Mouse (Mus musculus) kidney, embryonic 16.5 days (tissue): ENCODE measurements around the gene Stk11ip. TPM values are rescaled to one million over a fixed set of nuclear protein-coding genes. Genes with fewer than 3 reads are reported as not detected.

Experiments used
- ATAC-seq: fragments of 200-750 bp; cut with Nextera tagmentation; 2 replicates; pipeline ENCODE4 v1.8.0; 2017; ENCODE audit warnings: moderate TSS enrichment; ENCODE audit not compliant: low FRiP score, low TSS enrichment
- H3K27ac ChIP-seq: fragments of 300-500 bp; sonication (generic); 2 replicates; pipeline ENCODE4 v1.5.1; 2014; ENCODE audit warnings: low read length
- H3K27me3 ChIP-seq: fragments of 300-500 bp; sonication (generic); 2 replicates; pipeline ENCODE4 v1.6.1; 2014; ENCODE audit warnings: low read length, control low read depth, mixed read lengths; ENCODE audit not compliant: insufficient read depth
- H3K36me3 ChIP-seq: fragments of 300-500 bp; sonication (generic); 2 replicates; pipeline ENCODE4 v1.6.1; 2014; ENCODE audit warnings: low read length, control low read depth, mixed read lengths; ENCODE audit not compliant: insufficient read depth
- H3K4me1 ChIP-seq: fragments of 300-500 bp; sonication (generic); 2 replicates; pipeline ENCODE4 v1.6.1; 2014; ENCODE audit warnings: low read length, control low read depth, mixed read lengths; ENCODE audit not compliant: insufficient read depth
- H3K4me2 ChIP-seq: fragments of 300-500 bp; sonication (generic); replicated peaks from 2 replicates; pipeline ENCODE4 v1.6.1; 2014; ENCODE audit warnings: low read depth, low read length
- H3K4me3 ChIP-seq: fragments of 300-500 bp; sonication (generic); 2 replicates; pipeline ENCODE4 v1.5.1; 2014; ENCODE audit warnings: mild to moderate bottlenecking, low read length
- H3K9ac ChIP-seq: fragments of 300-500 bp; sonication (generic); replicated peaks from 2 replicates; pipeline ENCODE4 v1.6.1; 2014; ENCODE audit warnings: low read length
- H3K9me3 ChIP-seq: fragments of 300-500 bp; sonication (generic); 2 replicates; pipeline ENCODE4 v1.6.1; 2016; ENCODE audit warnings: low read length, control low read depth
- WGBS: fragments of 180-500 bp; shearing (Covaris S2); extraction: QIAGEN DNeasy Blood & Tissue Kit; methylation state at CpG from one replicate; pipeline ENCODE4 v1.1.7; 2014; 5-methylcytosine and 5-hydroxymethylcytosine counted together
- polyA plus RNA-seq: library from polyadenylated mRNA; unstranded; fragments of >200 nt; fragmentation: Nextera tagmentation; extraction: Ambion mirVana; gene quantifications from 2 replicates; pipeline ENCODE4 v1.2.1, GENCODE M21; 2015

The Stk11ip gene
- polyA plus RNA-seq = 28.8 and 30.6 TPM in 2 replicates

GRCm38 (mm10) chr1:75521321-75522031 is at the start of gene Stk11ip:
Gene Stk11ip, plus strand, starts transcription at chr1:75521529.
- peak; percentile 98 for ATAC-seq

GRCm38 (mm10) chr1:75476441-75476840 is 44.9 kb upstream of the Stk11ip start:
- ATAC-seq = no peak
- Histone ChIP-seq H3K4me1 (peaks cover 23% of the 10 kb centered on the region), H3K36me3 (peaks cover 30% of the 10 kb centered on the region), H3K27me3 (peaks cover 18% of the 10 kb centered on the region), H3K4me3 (no peak overlapping the region), H3K9me3 (no peaks in the 10 kb centered on the region), H3K4me2 (no peak overlapping the region), H3K27ac (no peak overlapping the region), H3K9ac (no peak overlapping the region)
- WGBS = 95% methylated on average over 11 of the region's 11 CpGs

More at GRCm38 (mm10) chr1:75521321-75522031, at the start of gene Stk11ip:
- H3K4me2 ChIP-seq = peak within 1 kb of the TSS; percentile 76
- peaks cover 16% of the 10 kb centered on the region for H3K4me1 ChIP-seq
- H3K27me3 ChIP-seq = no peaks in the 10 kb centered on the region
- peak within 1 kb of the TSS; percentile 95 for H3K27ac ChIP-seq
- peak within 1 kb of the TSS; percentile 64 for H3K9ac ChIP-seq
- peaks cover 8% of the 10 kb centered on the region; the same call in 1 of the 2 replicates for H3K36me3 ChIP-seq
- H3K4me3 ChIP-seq = peak within 1 kb of the TSS; percentile 66
- under 1% methylated on average over 46 of the region's 46 CpGs for WGBS
- no peaks in the 10 kb centered on the region for H3K9me3 ChIP-seq

GRCm38 (mm10) chr1:75477264-75477965 is 43.9 kb upstream of the Stk11ip start:
- Histone ChIP-seq H3K4me1 (peaks cover 24% of the 10 kb centered on the region), H3K27ac (no peak overlapping the region), H3K4me2 (peak overlapping the region; percentile 79), H3K4me3 (peak overlapping the region; percentile 76), H3K27me3 (peaks cover 27% of the 10 kb centered on the region), H3K9ac (no peak overlapping the region), H3K9me3 (no peaks in the 10 kb centered on the region), H3K36me3 (peaks cover 27% of the 10 kb centered on the region)
- WGBS = 10% methylated on average over 35 of the region's 35 CpGs
- no peak for ATAC-seq

GRCm38 (mm10) chr1:75477966-75478290 is 43.4 kb upstream of the Stk11ip start:
- ATAC-seq = no peak
- Histone ChIP-seq H3K9ac (peak overlapping the region; percentile 76; the same call in 1 of the 2 replicates), H3K9me3 (no peaks in the 10 kb centered on the region), H3K27me3 (peaks cover 32% of the 10 kb centered on the region), H3K4me1 (peaks cover 29% of the 10 kb centered on the region), H3K36me3 (peaks cover 23% of the 10 kb centered on the region), H3K4me2 (peak overlapping the region; percentile 79), H3K27ac (no peak overlapping the region), H3K4me3 (peak overlapping the region; percentile 76)
- WGBS = 47% methylated on average over 3 of the region's 3 CpGs

GRCm38 (mm10) chr1:75478497-75478896 is 42.8 kb upstream of the Stk11ip start:
- H3K9me3 ChIP-seq = no peaks in the 10 kb centered on the region
- peak overlapping the region; percentile 43 for H3K27ac ChIP-seq
- peak overlapping the region; percentile 79 for H3K4me2 ChIP-seq
- H3K4me1 ChIP-seq = peaks cover 33% of the 10 kb centered on the region
- no peak; the same call in 1 of the 2 replicates for ATAC-seq
- peak overlapping the region; percentile 76 for H3K9ac ChIP-seq
- peaks cover 19% of the 10 kb centered on the region for H3K36me3 ChIP-seq
- H3K4me3 ChIP-seq = peak overlapping the region; percentile 76
- WGBS = 0% methylated on average over 19 of the region's 25 CpGs
- H3K27me3 ChIP-seq = peaks cover 38% of the 10 kb centered on the region

GRCm38 (mm10) chr1:75478916-75479634 is 42.3 kb upstream of the Stk11ip start, which contains the start of the genes Chpf and Tmem198:
Gene Chpf, minus strand, starts transcription at chr1:75479307.
Gene Tmem198, plus strand, starts transcription at chr1:75479532.
- ATAC-seq = peak; percentile 92
- peak within 1 kb of the TSS; percentile 76 for H3K4me3 ChIP-seq
- peak within 1 kb of the TSS; percentile 43 for H3K27ac ChIP-seq
- H3K36me3 ChIP-seq = peaks cover 19% of the 10 kb centered on the region
- H3K9me3 ChIP-seq = no peaks in the 10 kb centered on the region
- H3K9ac ChIP-seq = peak within 1 kb of the TSS; percentile 76
- WGBS = under 1% methylated on average over 59 of the region's 76 CpGs
- H3K4me2 ChIP-seq = peak within 1 kb of the TSS; percentile 79
- H3K4me1 ChIP-seq = peaks cover 33% of the 10 kb centered on the region
- H3K27me3 ChIP-seq = peaks cover 41% of the 10 kb centered on the region

GRCm38 (mm10) chr1:75479635-75479989 is 41.7 kb upstream of the Stk11ip start:
- Histone ChIP-seq H3K9ac (no peak overlapping the region), H3K9me3 (no peaks in the 10 kb centered on the region), H3K27me3 (peaks cover 46% of the 10 kb centered on the region), H3K27ac (no peak overlapping the region), H3K36me3 (peaks cover 19% of the 10 kb centered on the region), H3K4me1 (peaks cover 35% of the 10 kb centered on the region), H3K4me2 (peak overlapping the region; percentile 79), H3K4me3 (peak overlapping the region; percentile 76)
- no peak; the same call in 1 of the 2 replicates for ATAC-seq
- WGBS = under 1% methylated on average over 15 of the region's 24 CpGs

- 12% methylated on average over 13 of the region's 13 CpGs for WGBS
- no peak for ATAC-seq
- H3K9ac ChIP-seq = no peak overlapping the region
- peaks cover 16% of the 10 kb centered on the region for H3K36me3 ChIP-seq
- peaks cover 50% of the 10 kb centered on the region for H3K27me3 ChIP-seq
- no peak overlapping the region for H3K27ac ChIP-seq
- no peaks in the 10 kb centered on the region for H3K9me3 ChIP-seq
- peak overlapping the region; percentile 76 for H3K4me3 ChIP-seq
- peaks cover 35% of the 10 kb centered on the region for H3K4me1 ChIP-seq
- H3K4me2 ChIP-seq = peak overlapping the region; percentile 79
Observed at GRCm38 (mm10) chr1:75480036-75480435, 41.3 kb upstream of the Stk11ip start.

GRCm38 (mm10) chr1:75480735-75481134 is 40.6 kb upstream of the Stk11ip start:
- WGBS = 89% methylated on average over 7 of the region's 7 CpGs
- peaks cover 9% of the 10 kb centered on the region for H3K36me3 ChIP-seq
- H3K4me1 ChIP-seq = peaks cover 35% of the 10 kb centered on the region
- ATAC-seq = no peak
- H3K27me3 ChIP-seq = peaks cover 57% of the 10 kb centered on the region
- no peak overlapping the region for H3K9ac ChIP-seq
- no peak overlapping the region for H3K4me3 ChIP-seq
- H3K4me2 ChIP-seq = no peak overlapping the region
- no peak overlapping the region for H3K27ac ChIP-seq
- H3K9me3 ChIP-seq = no peaks in the 10 kb centered on the region
